Mouse (Mus musculus) heart, adult 2 months (tissue): ENCODE measurements around the gene Diaph2.

Experiments used
- CTCF ChIP-seq: fragments of 200-600 bp; IDR thresholded peaks from 2 replicates; pipeline ENCODE4 v1.8.1; 2022; ENCODE audit warnings: antibody characterized with exemption, mild to moderate bottlenecking, moderate library complexity
- EP300 ChIP-seq: fragments of 200-500 bp; IDR thresholded peaks from 2 replicates; pipeline ENCODE4 v1.6.1; 2011; ENCODE audit warnings: low read depth, low read length, control low read depth; ENCODE audit not compliant: insufficient read depth
- POLR2A ChIP-seq: fragments of 200-500 bp; IDR thresholded peaks from 2 replicates; pipeline ENCODE4 v1.6.1; 2011; ENCODE audit warnings: mild to moderate bottlenecking, low read depth, low read length, control low read depth; ENCODE audit not compliant: insufficient read depth

DNA sequence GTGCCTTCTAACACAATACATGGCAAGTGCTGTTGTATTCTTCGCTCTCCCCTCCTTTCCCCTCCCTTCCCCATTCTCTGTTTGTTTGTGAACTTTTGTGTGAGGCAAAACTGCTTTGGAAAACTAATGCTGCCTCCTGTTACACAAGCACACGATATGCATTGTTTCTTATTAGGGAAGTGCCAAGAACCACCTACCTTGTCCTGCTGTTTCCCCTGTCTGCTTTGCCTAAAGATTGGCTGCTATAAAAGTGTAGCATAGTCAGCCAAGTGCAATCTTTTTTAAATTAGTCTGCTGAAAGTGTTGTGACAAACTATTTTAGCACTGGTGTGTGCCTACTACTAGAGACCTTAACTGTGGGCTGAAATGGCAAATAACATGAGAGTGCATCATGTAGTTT, 15.8 kb downstream of the Diaph2 start:
- TF ChIP-seq POLR2A: no peak
- no peak for TF ChIP-seq EP300
- TF ChIP-seq CTCF: no peak
